Mouse (Mus musculus) cerebellum, adult 8-10 months (tissue): ENCODE data around the gene Hspa8.
"Not testable (repeated sequence)": the region's sequence is repeated elsewhere in the genome, so short reads cannot be mapped to it uniquely, and the experiment has no call there.

Experiments
- DNase-seq: peaks from one replicate; pipeline ENCODE4 v3.0.0; 2022

The Hspa8 gene

DNA sequence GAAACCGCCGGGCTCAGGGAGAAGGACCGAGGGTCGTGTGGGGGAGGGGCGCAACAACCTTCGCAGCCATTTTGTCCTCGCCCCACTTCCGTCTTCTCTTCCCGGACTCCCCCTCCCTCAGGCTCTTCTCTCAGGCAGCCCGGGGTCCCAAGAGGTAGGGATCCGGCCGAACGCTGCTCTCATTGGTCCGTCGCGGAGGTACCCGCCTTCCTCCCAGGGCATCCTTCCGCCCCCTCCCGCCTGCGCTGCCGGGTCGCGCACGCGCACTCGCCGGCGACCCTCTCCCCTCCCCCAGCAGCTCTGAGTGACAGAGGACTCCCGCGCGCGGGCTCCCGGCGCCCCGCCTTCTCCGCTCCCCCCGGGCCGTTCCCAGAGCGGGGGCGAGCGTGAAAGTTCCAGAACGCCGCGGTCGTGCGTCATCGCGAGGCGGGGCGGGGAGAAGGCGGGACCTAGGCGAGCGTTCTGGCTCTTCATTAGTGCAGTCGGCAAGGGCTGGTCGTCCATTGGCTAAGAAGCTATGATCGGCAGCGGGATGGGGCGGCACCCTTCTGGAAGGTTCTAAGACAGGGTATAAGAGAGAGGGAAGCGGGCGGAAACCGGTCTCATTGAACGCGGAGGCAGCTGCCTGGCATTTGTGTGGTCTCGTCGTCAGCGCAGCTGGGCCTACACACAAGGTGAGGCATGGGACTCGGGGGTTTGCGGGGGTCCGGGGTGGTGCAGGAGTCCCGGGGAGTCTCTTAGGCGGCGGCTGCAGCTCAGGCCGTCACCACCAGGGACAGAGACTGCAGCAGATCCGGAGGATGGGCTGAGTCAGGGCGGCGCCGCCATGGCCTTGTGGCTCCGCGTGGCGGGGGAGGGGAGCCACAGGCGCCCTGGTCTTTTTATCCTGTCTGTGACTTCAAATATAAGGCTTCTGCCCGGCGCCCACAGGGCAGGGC lies at the start of gene Hspa8:
Gene Hspa8, plus strand, starts transcription at position 310 of the 938 bp plus-strand sequence.
- DNase-seq = peak; percentile 100

DNA sequence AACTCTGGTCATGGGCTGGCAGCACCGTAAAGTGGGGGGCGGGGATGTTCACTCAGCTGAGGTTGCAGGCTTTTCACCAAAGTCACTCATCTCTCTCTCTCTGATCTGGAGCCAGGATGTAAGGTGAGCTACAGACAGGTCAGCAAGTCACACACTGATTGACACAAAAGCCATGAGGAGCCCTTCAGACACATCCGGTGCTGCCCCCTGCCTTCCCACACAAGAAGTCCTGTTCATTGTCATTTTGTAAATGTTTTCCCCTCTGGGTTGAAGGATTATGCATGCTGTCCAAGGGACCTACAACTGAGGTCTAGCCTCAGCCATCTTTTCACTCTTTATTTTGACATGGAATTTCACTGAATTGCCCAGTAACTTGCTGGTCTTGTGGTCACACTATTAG lies 49.0 kb upstream of the Hspa8 start:
- no peak for DNase-seq

DNA sequence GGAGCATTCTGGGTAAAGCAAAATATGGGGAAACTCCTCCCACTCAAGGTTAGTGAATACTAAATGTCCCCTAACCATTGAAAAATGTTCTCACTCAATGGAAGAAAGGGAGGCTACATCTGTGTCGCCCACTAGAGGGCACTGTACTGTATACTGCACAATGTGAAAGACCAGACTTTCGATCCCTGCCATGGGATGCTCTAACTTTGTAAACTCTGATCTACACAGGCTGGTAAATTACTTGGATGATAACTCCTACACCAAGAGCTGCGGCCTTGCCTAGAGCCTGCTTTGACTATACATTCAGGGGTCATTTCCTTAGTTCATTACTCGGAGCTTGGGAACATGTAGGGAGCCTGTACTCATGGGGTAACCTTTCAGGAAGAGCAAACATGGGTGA lies 44.4 kb upstream of the Hspa8 start:
- DNase-seq = peak; percentile 63

DNA sequence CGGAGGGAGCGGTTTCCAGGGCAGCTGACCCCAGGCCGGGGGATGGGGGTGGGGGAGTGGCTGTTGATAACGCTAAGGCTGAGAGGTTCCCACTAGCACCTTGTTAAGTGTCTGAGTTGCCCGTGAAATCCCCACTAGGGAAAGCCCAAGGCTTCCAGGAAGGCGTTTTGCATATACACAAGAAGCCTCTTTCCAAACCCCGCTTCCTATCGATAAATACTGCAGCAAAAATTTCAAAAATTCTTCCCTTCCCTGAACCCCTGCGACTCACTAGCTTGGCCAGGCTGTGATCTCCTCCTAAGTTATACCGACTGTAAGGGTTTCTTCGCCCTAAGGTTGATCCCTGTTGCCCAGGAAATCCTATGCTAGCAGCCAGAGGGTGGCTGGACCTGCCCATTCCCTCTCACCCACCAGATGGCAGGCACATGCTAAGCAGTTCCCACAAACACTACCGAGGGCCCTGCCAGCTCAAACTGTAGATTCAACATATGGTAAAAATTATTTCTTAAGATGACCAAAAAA lies 43.6 kb upstream of the Hspa8 start:
- peak; percentile 74 for DNase-seq

GRCm38 (mm10) chr9:40757685-40758270 lies 43.0 kb upstream of the Hspa8 start:
- DNase-seq = peak; percentile 81

- DNase-seq = no peak
Observed at GRCm38 (mm10) chr9:40762354-40762753, 38.4 kb upstream of the Hspa8 start.

DNA sequence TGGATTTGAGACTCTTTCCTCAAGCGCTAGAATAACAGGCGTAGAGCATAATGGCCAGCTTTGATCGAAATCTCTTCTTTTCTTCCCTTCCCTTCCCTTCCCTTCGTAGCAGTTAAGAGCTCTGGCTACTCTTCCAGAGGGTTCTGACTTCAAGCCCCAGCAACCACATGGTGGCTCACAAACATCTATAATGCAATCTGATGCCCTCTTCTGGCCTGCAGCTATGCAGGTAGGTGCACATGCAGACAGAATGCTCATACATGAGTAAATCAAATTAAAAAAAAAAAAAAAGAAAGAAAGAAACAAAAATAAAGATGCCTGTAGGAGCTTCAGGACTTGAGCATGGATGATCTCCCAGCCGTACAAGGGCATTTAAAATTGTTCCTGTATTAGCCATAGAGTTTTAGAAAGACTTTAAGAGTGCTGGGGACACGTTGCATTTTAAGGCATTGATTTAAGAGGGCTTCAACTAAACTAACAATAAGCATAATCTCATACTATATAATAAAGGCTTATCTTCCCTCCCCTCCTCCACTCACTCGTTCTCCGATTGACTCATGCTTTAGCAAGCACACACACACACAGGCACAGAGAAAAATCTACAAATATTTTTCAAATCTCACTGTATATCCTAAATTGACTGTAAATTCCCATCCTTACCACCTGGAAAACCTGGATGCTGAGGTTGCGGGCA lies 35.8 kb upstream of the Hspa8 start:
- DNase-seq = no peak

DNA sequence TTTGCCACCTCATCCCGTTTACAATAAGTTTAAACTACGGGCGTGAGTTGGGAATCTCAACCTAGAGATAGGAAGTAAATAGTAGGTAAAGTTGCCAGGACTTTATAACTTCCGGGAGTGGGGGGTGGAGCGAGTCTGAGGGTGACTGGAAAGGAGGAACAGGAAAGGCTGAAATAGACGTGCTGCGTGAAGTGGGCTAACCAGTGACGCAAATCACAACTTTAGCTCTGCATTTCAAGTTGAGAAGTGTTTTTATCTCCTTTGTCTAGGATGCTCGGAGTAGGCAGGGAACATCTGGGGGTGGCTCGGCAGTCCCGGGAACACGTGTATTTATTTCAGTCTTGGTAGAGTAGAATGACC lies 35.2 kb upstream of the Hspa8 start:
- no peak for DNase-seq

- no peak for DNase-seq
Observed at GRCm38 (mm10) chr9:40766058-40766605, 34.7 kb upstream of the Hspa8 start.

- DNase-seq = no peak
Observed at GRCm38 (mm10) chr9:40767946-40768345, 32.8 kb upstream of the Hspa8 start.

DNA sequence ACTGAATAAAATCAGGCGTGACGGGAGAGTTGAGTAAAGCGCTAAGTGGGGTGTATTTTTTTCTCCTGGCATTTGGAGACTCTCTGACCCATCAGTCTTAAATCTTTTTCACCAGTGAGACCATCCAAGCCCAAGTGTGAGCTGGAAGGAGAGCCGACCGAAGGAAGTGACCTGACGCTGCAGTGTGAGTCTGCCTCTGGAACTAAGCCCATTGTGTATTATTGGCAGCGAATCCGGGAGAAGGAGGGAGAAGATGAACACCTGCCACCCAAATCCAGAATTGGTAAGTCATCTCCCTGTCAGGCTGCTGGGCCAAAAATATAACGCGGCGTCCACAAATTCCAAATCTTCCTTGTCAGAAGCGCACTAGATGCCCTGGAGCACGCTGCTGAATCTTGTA lies 28.5 kb upstream of the Hspa8 start:
- peak; percentile 85 for DNase-seq

GRCm38 (mm10) chr9:40773142-40773541 lies 27.6 kb upstream of the Hspa8 start:
- not testable (repeated sequence) for DNase-seq

DNA sequence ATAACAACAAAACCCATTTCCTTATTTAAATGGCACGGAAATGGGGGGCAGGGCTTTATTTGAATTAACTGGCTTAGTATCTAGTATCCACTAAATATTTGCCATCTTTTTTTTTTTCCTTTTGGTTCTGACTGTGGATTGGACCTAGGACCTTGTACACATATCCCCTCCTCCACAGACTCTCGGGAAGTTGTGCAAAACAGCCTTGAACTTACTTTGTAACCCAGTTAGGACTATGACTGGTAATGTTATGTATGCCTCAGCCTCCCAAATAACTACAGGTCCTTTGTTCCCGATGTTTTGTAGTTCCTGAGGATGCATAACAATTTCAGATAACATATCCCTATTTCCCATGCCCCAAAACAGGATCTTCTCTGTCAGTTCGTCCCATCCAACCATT lies 26.9 kb upstream of the Hspa8 start:
- no peak for DNase-seq

DNA sequence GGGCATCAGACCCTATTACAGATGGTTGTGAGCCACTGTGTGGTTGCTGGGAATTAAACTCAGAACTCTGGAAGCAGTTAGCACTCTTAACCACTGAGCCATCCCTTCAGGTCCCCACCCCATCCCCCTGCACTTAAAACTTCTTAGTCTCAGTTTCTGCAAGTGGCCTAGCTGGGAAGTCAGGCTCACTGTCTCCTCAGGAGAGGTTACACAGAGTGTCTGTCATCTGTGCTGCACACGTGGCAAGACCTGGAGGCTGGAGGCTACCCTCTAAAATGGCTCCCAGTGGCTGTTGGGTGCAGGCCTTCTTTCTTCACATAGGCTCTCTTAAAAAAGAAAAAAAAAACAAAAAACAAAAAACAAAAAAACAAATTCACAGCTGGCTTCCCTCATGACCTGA lies 24.7 kb upstream of the Hspa8 start:
- DNase-seq = no peak

DNA sequence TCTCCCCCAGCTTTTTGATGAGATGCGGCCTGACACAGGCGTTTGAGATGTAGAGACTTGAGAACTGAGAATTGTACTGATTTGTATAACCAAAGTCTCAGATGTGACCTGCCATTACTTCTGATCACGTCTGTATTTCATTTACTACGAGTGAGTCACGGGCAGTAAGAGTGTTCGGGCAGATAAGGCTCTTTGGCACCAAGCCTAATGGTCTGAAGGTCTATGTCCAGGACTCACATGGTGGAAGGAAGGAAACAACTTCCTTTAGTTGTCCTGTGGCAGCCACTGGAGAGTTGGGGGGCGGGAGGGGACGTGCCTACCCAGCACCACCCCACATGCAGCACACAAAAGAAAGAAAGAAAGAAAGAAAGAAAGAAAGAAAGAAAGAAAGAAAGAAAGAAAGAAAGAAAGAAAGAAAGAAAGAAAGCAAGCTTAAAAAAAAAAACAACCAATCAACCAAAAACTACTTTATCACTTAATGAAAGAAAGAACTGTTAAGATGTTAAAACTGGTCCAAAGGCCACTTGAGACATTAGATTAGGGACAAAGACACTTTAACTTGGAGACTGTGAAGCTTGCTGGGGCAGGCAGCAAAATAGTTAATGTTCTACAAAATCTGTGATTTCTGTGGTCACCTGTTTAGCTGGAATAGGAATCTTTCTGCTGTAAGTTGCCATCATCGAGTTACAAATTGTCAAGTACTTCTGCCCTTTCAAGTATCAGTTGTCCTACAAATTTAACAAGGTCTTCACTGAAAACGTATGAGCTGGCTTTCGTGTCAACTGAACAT lies 24.1 kb upstream of the Hspa8 start:
- DNase-seq = no peak

GRCm38 (mm10) chr9:40780111-40780510 lies 20.7 kb upstream of the Hspa8 start:
- DNase-seq = no peak

GRCm38 (mm10) chr9:40780892-40781725 lies 19.7 kb upstream of the Hspa8 start:
- DNase-seq = no peak

DNA sequence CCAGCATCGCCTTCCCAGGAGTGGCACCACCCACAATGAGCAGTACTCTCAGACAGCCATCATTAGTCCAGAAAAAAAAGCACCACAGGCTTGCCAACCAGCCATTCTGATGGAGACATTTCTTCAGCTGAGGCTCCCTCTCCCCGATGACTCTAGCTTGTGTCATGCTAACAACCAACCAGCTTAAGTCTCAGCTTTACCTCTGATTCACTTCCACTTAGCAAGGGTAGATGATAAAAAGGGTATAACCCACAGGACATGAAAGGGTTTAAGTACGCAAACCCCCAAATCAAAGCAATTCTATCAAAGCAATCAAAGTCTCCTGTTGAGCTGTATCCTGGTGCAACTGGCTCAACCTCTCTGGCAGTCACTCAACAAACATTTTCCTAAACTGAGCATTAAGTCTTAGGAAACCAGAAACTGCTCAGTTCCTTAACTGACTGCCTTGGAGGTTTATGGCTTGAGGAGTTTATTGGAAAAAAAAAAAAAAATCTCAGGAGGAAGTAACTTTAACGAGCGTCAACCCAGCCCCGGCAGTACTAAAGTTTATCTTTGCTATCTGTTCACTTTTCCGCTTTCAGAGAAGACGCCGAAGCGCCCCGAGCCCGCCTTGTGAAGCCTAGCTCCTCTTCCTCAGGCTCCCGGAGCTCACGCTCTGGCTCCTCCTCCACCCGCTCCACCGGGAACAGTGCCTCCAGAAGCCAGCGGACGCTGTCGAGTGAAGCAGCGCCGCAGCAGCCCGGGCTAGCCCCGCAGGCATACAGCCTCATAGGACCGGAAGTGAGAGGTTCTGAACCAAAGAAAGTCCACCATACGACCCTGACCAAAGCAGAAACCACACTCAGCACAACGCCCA lies 18.8 kb upstream of the Hspa8 start:
- no peak for DNase-seq

GRCm38 (mm10) chr9:40783641-40784373 lies 17.0 kb upstream of the Hspa8 start:
- no peak for DNase-seq
